Mouse (Mus musculus) C2C12 (cell line): ENCODE measurements around the gene Cdkl3. TPM values are rescaled to one million over a fixed set of nuclear protein-coding genes. Genes with fewer than 3 reads are reported as not detected.

Experiments used
- H3K27me3 ChIP-seq: one replicate; pipeline ENCODE4 v1.6.1; 2011; ENCODE audit not compliant: control insufficient read depth, insufficient read depth, insufficient read length
- H3K36me3 ChIP-seq: one replicate; pipeline ENCODE4 v1.6.1; 2011; ENCODE audit not compliant: control insufficient read depth, insufficient read depth
- H3K4me3 ChIP-seq: one replicate; pipeline ENCODE4 v1.5.1; 2011; ENCODE audit warnings: mild to moderate bottlenecking, control low read depth; ENCODE audit not compliant: poor library complexity, insufficient read depth, severe bottlenecking
- H3K79me2 ChIP-seq: one replicate; pipeline ENCODE4 v1.6.1; 2011; ENCODE audit not compliant: control insufficient read depth, insufficient read depth
- H3K79me3 ChIP-seq: one replicate; pipeline ENCODE4 v1.6.1; 2011; ENCODE audit warnings: low read depth, control low read depth
- H3ac ChIP-seq: one replicate; pipeline ENCODE3; 2011; ENCODE audit warnings: low read depth; ENCODE audit not compliant: control insufficient read depth, insufficient read length
- CEBPB ChIP-seq: IDR thresholded peaks from one replicate; pipeline ENCODE4 v1.6.1; 2011; ENCODE audit warnings: low read depth, mild to moderate bottlenecking, control low read depth, moderate library complexity
- CTCF ChIP-seq: IDR thresholded peaks from one replicate; pipeline ENCODE4 v1.5.1; 2011; ENCODE audit not compliant: control insufficient read depth, insufficient read depth, insufficient read length
- FOSL1 ChIP-seq: IDR thresholded peaks from one replicate; pipeline ENCODE4 v1.8.0; 2011; ENCODE audit warnings: mild to moderate bottlenecking, low read length; ENCODE audit not compliant: poor library complexity, insufficient read depth, severe bottlenecking
- MAX ChIP-seq: IDR thresholded peaks from one replicate; pipeline ENCODE4 v1.6.1; 2011; ENCODE audit warnings: mild to moderate bottlenecking, control low read depth
- MYOD1 ChIP-seq: IDR thresholded peaks from one replicate; pipeline ENCODE4 v1.6.1; 2011; ENCODE audit warnings: low read depth; ENCODE audit not compliant: control insufficient read depth, insufficient read length
- MYOG ChIP-seq: IDR thresholded peaks from one replicate; pipeline ENCODE4 v1.6.1; 2011; ENCODE audit not compliant: control insufficient read depth, insufficient read length; ENCODE audit errors: extremely low read depth
- USF1 ChIP-seq: IDR thresholded peaks from one replicate; pipeline ENCODE4 v1.6.1; 2011; ENCODE audit warnings: low read depth, mild to moderate bottlenecking, control low read depth, moderate library complexity
- polyA plus RNA-seq: library from polyadenylated mRNA; unstranded; fragments of >200 nt; fragmentation: generic; extraction: Trizol; gene quantifications from one replicate; pipeline ENCODE4 v1.2.1, GENCODE M21; 2012; ENCODE audit warnings: missing spikeins

Cdkl3 gene
- polyA plus RNA-seq, 1 experiment, result 1.7 TPM

GRCm38 (mm10) chr11:52046446-52047165 lies 42.6 kb downstream of the Cdkl3 start:
- H3K79me3 ChIP-seq, result no peaks in the 10 kb centered on the region
- no peaks in the 10 kb centered on the region for H3K27me3 ChIP-seq
- TF ChIP-seq USF1 (no peak), FOSL1 (no peak)
- no peaks in the 10 kb centered on the region for H3K36me3 ChIP-seq
- H3ac ChIP-seq, result no peak overlapping the region
- H3K4me3 ChIP-seq, result no peak overlapping the region
- H3K79me2 ChIP-seq, result no peaks in the 10 kb centered on the region

GRCm38 (mm10) chr11:52053371-52053770 lies 49.4 kb downstream of the Cdkl3 start:
- no peaks in the 10 kb centered on the region for H3K79me3 ChIP-seq

GRCm38 (mm10) chr11:52054728-52055127 lies 50.7 kb downstream of the Cdkl3 start:
- no peaks in the 10 kb centered on the region for H3K36me3 ChIP-seq
- no peak overlapping the region for H3ac ChIP-seq
- no peak overlapping the region for H3K4me3 ChIP-seq
- H3K27me3 ChIP-seq, result peaks cover 5% of the 10 kb centered on the region
- H3K79me2 ChIP-seq, result no peaks in the 10 kb centered on the region
- H3K79me3 ChIP-seq, result no peaks in the 10 kb centered on the region
- TF ChIP-seq CEBPB (no peak), CTCF (no peak), MAX (no peak), MYOG (no peak), MYOD1 (no peak), USF1 (no peak), FOSL1 (no peak)

More at GRCm38 (mm10) chr11:52053371-52053770, 49.4 kb downstream of the Cdkl3 start:
- Histone ChIP-seq H3K4me3 (no peak overlapping the region), H3K36me3 (no peaks in the 10 kb centered on the region), H3K27me3 (peaks cover 5% of the 10 kb centered on the region), H3K79me2 (no peaks in the 10 kb centered on the region), H3ac (no peak overlapping the region)
- TF ChIP-seq CEBPB, result peak; percentile 78
- TF ChIP-seq MYOD1, result no peak

GRCm38 (mm10) chr11:52056198-52056597 lies 52.2 kb downstream of the Cdkl3 start:
- TF ChIP-seq MAX (no peak), CEBPB (no peak), CTCF (no peak), USF1 (no peak), FOSL1 (no peak), MYOG (no peak), MYOD1 (no peak)
- Histone ChIP-seq H3K79me3 (no peaks in the 10 kb centered on the region), H3K4me3 (no peak overlapping the region)

GRCm38 (mm10) chr11:52059001-52059400 lies 55.0 kb downstream of the Cdkl3 start:
- Histone ChIP-seq H3K4me3 (no peak overlapping the region), H3ac (no peak overlapping the region)
- TF ChIP-seq FOSL1 (no peak), USF1 (no peak), MAX (no peak), MYOG (no peak), MYOD1 (no peak), CEBPB (no peak), CTCF (no peak)

More at GRCm38 (mm10) chr11:52056198-52056597, 52.2 kb downstream of the Cdkl3 start:
- no peak overlapping the region for H3ac ChIP-seq
- H3K27me3 ChIP-seq, result peaks cover 5% of the 10 kb centered on the region
- H3K79me2 ChIP-seq, result no peaks in the 10 kb centered on the region
- no peaks in the 10 kb centered on the region for H3K36me3 ChIP-seq

GRCm38 (mm10) chr11:52060315-52060714 lies 56.3 kb downstream of the Cdkl3 start:
- H3K36me3 ChIP-seq, result no peaks in the 10 kb centered on the region
- H3K4me3 ChIP-seq, result no peak overlapping the region
- TF ChIP-seq MYOD1 (no peak), MYOG (no peak), CEBPB (no peak), USF1 (no peak), MAX (no peak), FOSL1 (no peak), CTCF (no peak)
- peaks cover 5% of the 10 kb centered on the region for H3K27me3 ChIP-seq
- H3K79me3 ChIP-seq, result no peaks in the 10 kb centered on the region
- H3ac ChIP-seq, result no peak overlapping the region
- no peaks in the 10 kb centered on the region for H3K79me2 ChIP-seq

More at GRCm38 (mm10) chr11:52059001-52059400, 55.0 kb downstream of the Cdkl3 start:
- Histone ChIP-seq H3K79me3 (no peaks in the 10 kb centered on the region), H3K79me2 (no peaks in the 10 kb centered on the region), H3K27me3 (peaks cover 5% of the 10 kb centered on the region), H3K36me3 (no peaks in the 10 kb centered on the region)
